Mouse (Mus musculus) embryo, embryonic 10 days (tissue): ENCODE measurements around the gene Btbd11.
A peak's percentile ranks its signal among the peaks of the same experiment; 100 is the strongest.
"Not testable (repeated sequence)": the region's sequence is repeated elsewhere in the genome, so short reads cannot be mapped to it uniquely, and the experiment has no call there.

Experiments
- DNase-seq: peaks from one replicate; pipeline ENCODE4 v3.0.0-alpha.2; 2015; ENCODE audit warnings: low spot score

Btbd11 gene

DNA sequence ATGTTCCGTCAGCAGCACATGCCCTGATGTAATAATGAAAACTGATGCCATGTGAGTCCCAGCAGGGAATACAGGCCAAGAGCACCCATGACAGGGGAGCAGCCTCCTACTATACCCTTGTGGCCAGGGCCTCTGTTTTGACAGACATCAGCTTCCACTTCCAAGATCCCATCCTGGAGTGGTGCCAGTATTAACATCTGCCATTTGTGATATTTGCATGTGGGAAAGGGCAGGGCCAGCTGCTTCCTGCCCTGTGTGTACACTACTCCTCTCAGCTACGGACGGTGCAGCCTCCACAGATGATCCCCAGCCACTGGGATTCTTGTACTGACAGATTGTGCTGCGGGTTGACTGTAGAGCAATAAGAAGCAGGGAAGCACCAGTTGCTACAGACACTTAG, 269.3 kb downstream of the Btbd11 start:
- DNase-seq, result no peak

DNA sequence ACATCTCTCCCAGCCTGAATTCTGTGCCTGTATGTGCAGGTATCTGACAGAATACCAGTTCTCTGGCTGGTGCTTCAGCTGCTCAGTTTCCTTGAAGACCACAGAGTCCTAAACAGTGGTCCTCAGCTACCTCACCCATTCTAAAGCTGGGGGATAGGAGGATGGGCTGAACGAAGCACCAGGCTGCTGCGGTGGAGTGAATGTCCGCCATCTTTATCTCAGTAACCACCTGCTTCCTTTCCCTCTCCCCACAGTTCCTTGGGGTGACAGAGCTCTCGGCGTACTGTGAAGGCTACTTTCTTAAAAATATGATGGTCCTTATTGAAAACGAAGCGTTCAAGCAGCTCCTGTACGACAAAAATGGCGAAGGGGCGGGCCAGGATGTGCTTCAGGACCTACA, 271.3 kb downstream of the Btbd11 start:
- no peak for DNase-seq

DNA sequence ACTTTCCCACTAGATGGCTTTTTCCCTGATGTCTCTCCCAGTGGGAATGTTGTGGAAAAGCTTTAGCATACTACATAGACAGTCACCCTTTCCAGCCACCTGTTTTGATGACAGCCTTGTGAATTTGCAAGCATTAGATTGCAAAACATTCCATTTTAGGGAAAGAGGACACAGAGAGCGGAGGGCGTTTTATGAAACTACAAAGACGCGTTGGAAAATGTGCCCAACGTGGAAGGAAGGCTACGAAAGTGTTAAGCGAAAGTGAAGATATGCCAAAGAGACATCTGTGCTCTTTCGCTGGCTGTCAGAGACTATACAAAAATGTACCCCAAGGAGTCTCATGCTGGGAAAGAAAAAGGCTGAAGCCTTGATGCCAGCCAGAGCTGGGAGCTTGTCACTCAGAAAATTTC, 286.9 kb downstream of the Btbd11 start:
- DNase-seq, result no peak

DNA sequence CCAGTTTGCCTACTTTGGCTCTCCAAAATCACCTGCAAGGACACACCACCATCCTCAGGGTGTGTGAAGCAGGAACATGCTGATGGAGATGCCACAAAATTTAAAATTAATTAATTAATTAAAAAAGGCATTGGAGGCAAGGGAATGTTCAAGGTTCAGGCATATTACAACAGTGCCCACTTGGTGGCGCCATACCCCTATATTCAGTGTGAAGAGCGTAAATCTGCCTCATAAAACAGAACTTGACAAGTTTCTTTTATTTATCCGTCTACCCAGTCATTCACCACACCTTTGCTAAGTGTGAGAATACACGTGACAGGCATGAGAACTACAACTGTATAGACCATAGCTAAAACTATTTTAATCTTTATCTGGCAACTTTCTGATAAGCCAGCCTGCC, 292.0 kb downstream of the Btbd11 start:
- DNase-seq, result peak; percentile 58

DNA sequence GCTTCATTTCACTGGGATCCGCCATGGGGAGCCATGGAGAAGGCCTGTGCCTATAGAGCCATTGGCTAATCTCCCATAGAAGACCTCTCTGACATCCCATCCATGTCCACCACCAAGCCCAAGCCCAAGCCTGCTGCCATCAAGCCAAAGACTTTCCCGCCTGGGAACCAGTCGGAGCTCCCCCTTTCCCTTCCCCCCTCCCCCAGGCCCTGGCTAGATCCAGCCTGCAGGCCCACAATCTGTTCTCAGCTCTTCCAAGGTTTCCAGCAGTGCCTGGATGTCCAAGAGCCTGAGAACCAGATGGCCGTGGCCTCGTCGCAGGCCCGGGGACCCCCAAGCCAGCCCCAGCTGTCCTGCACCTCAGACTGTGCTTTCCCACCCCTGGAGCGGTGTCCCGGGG, 295.8 kb downstream of the Btbd11 start:
- no peak for DNase-seq

DNA sequence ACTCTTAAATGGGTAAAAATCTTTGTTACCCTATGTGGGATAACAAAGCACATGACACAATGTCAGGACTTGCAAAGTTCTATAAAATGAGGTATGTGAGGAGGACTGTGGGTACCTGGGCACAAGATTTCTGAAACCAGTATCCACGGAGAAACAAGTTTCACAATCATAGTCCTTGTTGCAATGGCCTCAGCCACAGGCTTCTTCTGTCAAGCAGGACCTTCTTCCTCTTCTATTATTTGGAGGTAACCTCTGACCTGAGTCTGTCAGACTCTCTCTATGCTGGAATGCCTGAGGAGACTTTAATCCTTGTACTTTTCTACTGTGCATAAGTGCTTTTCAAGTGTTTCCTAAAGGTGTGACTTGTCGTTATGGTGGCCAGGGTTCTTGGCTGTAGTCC, 307.8 kb downstream of the Btbd11 start:
- not testable (repeated sequence) for DNase-seq

DNA sequence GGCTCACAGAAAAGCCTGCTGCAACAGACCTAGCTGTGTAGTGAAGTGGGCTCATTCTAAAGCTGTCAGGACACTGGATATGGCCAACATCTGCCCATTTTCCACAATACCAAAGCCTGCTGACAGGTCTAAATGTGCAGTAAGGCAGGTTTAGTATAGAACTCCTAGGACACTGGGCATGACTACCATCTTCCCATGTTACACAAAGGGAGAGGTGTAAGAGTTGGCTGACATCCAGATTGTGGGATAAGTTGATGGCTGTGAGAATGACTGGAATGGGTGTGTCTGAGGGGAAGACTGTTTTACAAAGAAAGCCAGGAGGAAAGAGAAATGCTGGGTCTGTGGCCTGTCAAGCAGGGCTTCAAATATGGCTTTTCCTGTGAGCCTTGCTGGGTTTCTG, 313.1 kb downstream of the Btbd11 start:
- DNase-seq, result no peak

DNA sequence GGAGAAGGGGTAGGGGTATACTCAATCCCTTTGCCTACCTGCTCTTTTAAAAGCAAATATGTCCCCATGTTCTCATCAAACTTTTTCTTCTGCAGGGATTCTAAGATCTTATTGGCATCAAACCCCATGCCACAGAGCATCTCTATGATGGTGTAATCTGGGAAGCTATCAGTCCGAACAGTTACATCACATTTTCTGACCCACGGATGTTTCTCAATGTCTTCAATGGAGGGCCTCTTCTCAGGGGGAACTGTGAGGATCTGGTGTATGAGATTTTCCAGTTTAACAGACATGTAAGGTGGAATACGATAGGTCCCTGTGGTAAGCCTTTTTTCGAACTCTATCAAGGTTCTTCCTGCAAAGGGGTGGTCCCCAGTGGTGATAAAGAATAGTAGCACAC, 323.2 kb downstream of the Btbd11 start:
- DNase-seq, result not testable (repeated sequence)
